Mouse (Mus musculus): ENCODE data around the gene Fgfr2. TPM values are rescaled to one million over a fixed set of nuclear protein-coding genes. Genes with fewer than 3 reads are reported as not detected.

Gene Fgfr2
- polyA plus RNA-seq, 1 experiment from 2014 or later: 34.1 TPM

- no peaks in the 10 kb centered on the region for H3K36me3 ChIP-seq
- no peak for ATAC-seq (ENCODE audit: insufficient number of reproducible peaks, low FRiP score)
- H3K27ac ChIP-seq (ENCODE audit: poor library complexity, severe bottlenecking): no peak overlapping the region
- H3K4me2 ChIP-seq: no peak overlapping the region
- no peaks in the 10 kb centered on the region for H3K9me3 ChIP-seq (replicated peaks)
- no peak overlapping the region for H3K9ac ChIP-seq
- H3K27me3 ChIP-seq (replicated peaks): no peaks in the 10 kb centered on the region
- H3K4me1 ChIP-seq (replicated peaks): peaks cover 4% of the 10 kb centered on the region
- 29% methylated on average over 3 of the region's 3 CpGs for WGBS
- no peak overlapping the region for H3K4me3 ChIP-seq
Measured at GRCm38 (mm10) chr7:132585695-132586491, 537.3 kb downstream of the Fgfr2 start.

- Histone ChIP-seq H3K4me3 (no peak overlapping the region), H3K9ac (no peak overlapping the region), H3K27me3 (replicated peaks) (no peaks in the 10 kb centered on the region), H3K36me3 (no peaks in the 10 kb centered on the region), H3K9me3 (replicated peaks) (no peaks in the 10 kb centered on the region), H3K27ac (ENCODE audit: poor library complexity, severe bottlenecking) (no peak overlapping the region), H3K4me2 (no peak overlapping the region), H3K4me1 (replicated peaks) (peaks cover 10% of the 10 kb centered on the region)
- no peak for ATAC-seq (ENCODE audit: insufficient number of reproducible peaks, low FRiP score)
- 87% methylated on average over 2 of the region's 2 CpGs for WGBS
Measured at GRCm38 (mm10) chr7:132581441-132581840, 541.7 kb downstream of the Fgfr2 start.

GRCm38 (mm10) chr7:132580511-132580910 lies 542.6 kb downstream of the Fgfr2 start:
- Histone ChIP-seq H3K4me3 (no peak overlapping the region), H3K9me3 (replicated peaks) (no peaks in the 10 kb centered on the region), H3K4me2 (no peak overlapping the region), H3K36me3 (no peaks in the 10 kb centered on the region), H3K27me3 (replicated peaks) (no peaks in the 10 kb centered on the region), H3K4me1 (replicated peaks) (peaks cover 7% of the 10 kb centered on the region), H3K27ac (ENCODE audit: poor library complexity, severe bottlenecking) (no peak overlapping the region), H3K9ac (no peak overlapping the region)
- no peak for ATAC-seq (ENCODE audit: insufficient number of reproducible peaks, low FRiP score)
- 59% methylated on average over 6 of the region's 6 CpGs for WGBS

GRCm38 (mm10) chr7:132576891-132577290 lies 546.3 kb downstream of the Fgfr2 start:
- Histone ChIP-seq H3K4me1 (replicated peaks) (peaks cover 25% of the 10 kb centered on the region), H3K9me3 (replicated peaks) (no peaks in the 10 kb centered on the region), H3K36me3 (no peaks in the 10 kb centered on the region), H3K27ac (ENCODE audit: poor library complexity, severe bottlenecking) (no peak overlapping the region), H3K4me2 (peak overlapping the region; percentile 74), H3K9ac (peak overlapping the region; percentile 51), H3K4me3 (peak overlapping the region; percentile 78; the same call in 1 of the 2 replicates), H3K27me3 (replicated peaks) (no peaks in the 10 kb centered on the region)
- ATAC-seq (ENCODE audit: insufficient number of reproducible peaks, low FRiP score): no peak
- 49% methylated on average over 4 of the region's 4 CpGs for WGBS

- Histone ChIP-seq H3K9ac (peak within 1 kb of the TSS; percentile 85), H3K4me2 (peak within 1 kb of the TSS; percentile 74), H3K4me1 (replicated peaks) (peaks cover 29% of the 10 kb centered on the region), H3K9me3 (replicated peaks) (no peaks in the 10 kb centered on the region), H3K4me3 (peak within 1 kb of the TSS; percentile 78), H3K27me3 (replicated peaks) (no peaks in the 10 kb centered on the region), H3K36me3 (no peaks in the 10 kb centered on the region), H3K27ac (ENCODE audit: poor library complexity, severe bottlenecking) (peak within 1 kb of the TSS; percentile 95)
- ATAC-seq (ENCODE audit: insufficient number of reproducible peaks, low FRiP score): peak; percentile 98
- WGBS: under 1% methylated on average over 49 of the region's 49 CpGs
Measured at GRCm38 (mm10) chr7:132576116-132576650, 547.0 kb downstream of the Fgfr2 start, which contains the start of gene Oat. Gene Oat (minus strand): TSS chr7:132576398.

GRCm38 (mm10) chr7:132575623-132576022 lies 547.5 kb downstream of the Fgfr2 start:
- peak overlapping the region; percentile 78 for H3K4me3 ChIP-seq
- no peaks in the 10 kb centered on the region for H3K36me3 ChIP-seq
- no peaks in the 10 kb centered on the region for H3K27me3 ChIP-seq (replicated peaks)
- ATAC-seq (ENCODE audit: insufficient number of reproducible peaks, low FRiP score): peak; percentile 86
- peak overlapping the region; percentile 74 for H3K4me2 ChIP-seq
- WGBS: under 1% methylated on average over 13 of the region's 13 CpGs
- peaks cover 30% of the 10 kb centered on the region for H3K4me1 ChIP-seq (replicated peaks)
- peak overlapping the region; percentile 85 for H3K9ac ChIP-seq
- no peaks in the 10 kb centered on the region for H3K9me3 ChIP-seq (replicated peaks)
- peak overlapping the region; percentile 95 for H3K27ac ChIP-seq (ENCODE audit: poor library complexity, severe bottlenecking)

- no peak overlapping the region for H3K4me2 ChIP-seq
- H3K27me3 ChIP-seq (replicated peaks): no peaks in the 10 kb centered on the region
- H3K4me3 ChIP-seq: no peak overlapping the region
- no peak overlapping the region for H3K27ac ChIP-seq (ENCODE audit: poor library complexity, severe bottlenecking)
- ATAC-seq (ENCODE audit: insufficient number of reproducible peaks, low FRiP score): no peak
- H3K36me3 ChIP-seq: peaks cover 3% of the 10 kb centered on the region; the same call in 1 of the 2 replicates
- peaks cover 39% of the 10 kb centered on the region for H3K4me1 ChIP-seq (replicated peaks)
- H3K9ac ChIP-seq: no peak overlapping the region
- no peaks in the 10 kb centered on the region for H3K9me3 ChIP-seq (replicated peaks)
- WGBS: 88% methylated on average over 5 of the region's 5 CpGs
Measured at GRCm38 (mm10) chr7:132574646-132575045, 548.5 kb downstream of the Fgfr2 start.

- Histone ChIP-seq H3K27me3 (replicated peaks) (no peaks in the 10 kb centered on the region), H3K4me1 (replicated peaks) (peaks cover 44% of the 10 kb centered on the region), H3K4me3 (no peak overlapping the region), H3K36me3 (peaks cover 16% of the 10 kb centered on the region), H3K9ac (no peak overlapping the region), H3K9me3 (replicated peaks) (no peaks in the 10 kb centered on the region), H3K4me2 (peak overlapping the region; percentile 8; the same call in 1 of the 2 replicates), H3K27ac (ENCODE audit: poor library complexity, severe bottlenecking) (0 out of 2 replicates have a peak overlapping the region, but pooled peaks have one; percentile 18)
- WGBS: 67% methylated on average over 6 of the region's 6 CpGs
- ATAC-seq (ENCODE audit: insufficient number of reproducible peaks, low FRiP score): no peak
Measured at GRCm38 (mm10) chr7:132573205-132573604, 549.9 kb downstream of the Fgfr2 start.

GRCm38 (mm10) chr7:132572738-132573137 lies 550.4 kb downstream of the Fgfr2 start:
- 63% methylated on average over 3 of the region's 3 CpGs for WGBS
- Histone ChIP-seq H3K4me3 (no peak overlapping the region), H3K4me1 (replicated peaks) (peaks cover 44% of the 10 kb centered on the region), H3K9ac (no peak overlapping the region), H3K9me3 (replicated peaks) (no peaks in the 10 kb centered on the region), H3K27me3 (replicated peaks) (no peaks in the 10 kb centered on the region), H3K27ac (ENCODE audit: poor library complexity, severe bottlenecking) (0 out of 2 replicates have a peak overlapping the region, but pooled peaks have one; percentile 18), H3K36me3 (peaks cover 20% of the 10 kb centered on the region), H3K4me2 (no peak overlapping the region)
- ATAC-seq (ENCODE audit: insufficient number of reproducible peaks, low FRiP score): no peak

- Histone ChIP-seq H3K27ac (ENCODE audit: poor library complexity, severe bottlenecking) (no peak overlapping the region), H3K4me1 (replicated peaks) (peaks cover 38% of the 10 kb centered on the region), H3K9me3 (replicated peaks) (no peaks in the 10 kb centered on the region), H3K4me3 (no peak overlapping the region), H3K27me3 (replicated peaks) (no peaks in the 10 kb centered on the region), H3K9ac (no peak overlapping the region), H3K4me2 (no peak overlapping the region), H3K36me3 (peaks cover 27% of the 10 kb centered on the region)
- ATAC-seq (ENCODE audit: insufficient number of reproducible peaks, low FRiP score): no peak
- WGBS: 76% methylated on average over 8 of the region's 8 CpGs
Measured at GRCm38 (mm10) chr7:132571481-132571880, 551.7 kb downstream of the Fgfr2 start.

- ATAC-seq (ENCODE audit: insufficient number of reproducible peaks, low FRiP score): peak; percentile 57; the same call in 1 of the 2 replicates
- WGBS: 30% methylated on average over 5 of the region's 5 CpGs
Measured at GRCm38 (mm10) chr7:132570071-132570470, 553.1 kb downstream of the Fgfr2 start.

More at GRCm38 (mm10) chr7:132570071-132570470, 553.1 kb downstream of the Fgfr2 start:
- peaks cover 35% of the 10 kb centered on the region for H3K4me1 ChIP-seq (replicated peaks)
- no peak overlapping the region; the same call in 1 of the 2 replicates for H3K4me2 ChIP-seq
- H3K4me3 ChIP-seq: no peak overlapping the region
- H3K9me3 ChIP-seq (replicated peaks): no peaks in the 10 kb centered on the region
- H3K27ac ChIP-seq (ENCODE audit: poor library complexity, severe bottlenecking): peak overlapping the region; percentile 41
- no peaks in the 10 kb centered on the region for H3K27me3 ChIP-seq (replicated peaks)
- peaks cover 33% of the 10 kb centered on the region for H3K36me3 ChIP-seq
- no peak overlapping the region for H3K9ac ChIP-seq
